Mouse (Mus musculus): ENCODE measurements around the gene Gli1.
"Not testable (repeated sequence)": the region's sequence is repeated elsewhere in the genome, so short reads cannot be mapped to it uniquely, and the experiment has no call there.

The Gli1 gene

GRCm38 (mm10) chr10:127322669-127323068, 19.1 kb downstream of the Gli1 start:
- DNase-seq (ENCODE audit: low read depth, low spot score) = peak; percentile 38

- peak; percentile 58 for DNase-seq (ENCODE audit: low read depth, low spot score)
Measured at GRCm38 (mm10) chr10:127322178-127322577, 19.6 kb downstream of the Gli1 start.

GRCm38 (mm10) chr10:127321621-127322020, 20.2 kb downstream of the Gli1 start, which contains the start of gene Arhgap9:
TSS of gene Arhgap9 (plus strand) at chr10:127321964.
- DNase-seq (ENCODE audit: low read depth, low spot score) = peak; percentile 71

- no peak for DNase-seq (ENCODE audit: low read depth, low spot score)
Measured at GRCm38 (mm10) chr10:127319969-127320368, 21.8 kb downstream of the Gli1 start.

- DNase-seq (ENCODE audit: low read depth, low spot score) = no peak
Measured at GRCm38 (mm10) chr10:127318009-127318408, 23.8 kb downstream of the Gli1 start.

- no peak for DNase-seq (ENCODE audit: low read depth, low spot score)
Measured at GRCm38 (mm10) chr10:127317277-127317676, 24.5 kb downstream of the Gli1 start.

- DNase-seq (ENCODE audit: low read depth, low spot score) = not testable (repeated sequence)
Measured at GRCm38 (mm10) chr10:127314950-127315349, 26.8 kb downstream of the Gli1 start.

- DNase-seq (ENCODE audit: low read depth, low spot score) = not testable (repeated sequence)
Measured at GRCm38 (mm10) chr10:127313516-127313915, 28.3 kb downstream of the Gli1 start.

- no peak for DNase-seq (ENCODE audit: low read depth, low spot score)
Measured at GRCm38 (mm10) chr10:127312858-127313257, 28.9 kb downstream of the Gli1 start.

- peak; percentile 90 for DNase-seq (ENCODE audit: low read depth, low spot score)
Measured at GRCm38 (mm10) chr10:127312356-127312676, 29.5 kb downstream of the Gli1 start.

GRCm38 (mm10) chr10:127311476-127312355, 30.1 kb downstream of the Gli1 start, which contains the start of gene Mars:
TSS of gene Mars (minus strand) at chr10:127311786.
- peak; percentile 95 for DNase-seq (ENCODE audit: low read depth, low spot score)

- DNase-seq (ENCODE audit: low read depth, low spot score) = peak; percentile 62
Measured at GRCm38 (mm10) chr10:127310523-127311475, 31.0 kb downstream of the Gli1 start.

GRCm38 (mm10) chr10:127309167-127309566, 32.6 kb downstream of the Gli1 start:
- not testable (repeated sequence) for DNase-seq (ENCODE audit: low read depth, low spot score)

GRCm38 (mm10) chr10:127303136-127303535, 38.6 kb downstream of the Gli1 start:
- DNase-seq (ENCODE audit: low read depth, low spot score) = no peak

- no peak for DNase-seq (ENCODE audit: low read depth, low spot score)
Measured at GRCm38 (mm10) chr10:127300361-127300760, 41.4 kb downstream of the Gli1 start.

- DNase-seq (ENCODE audit: low read depth, low spot score) = no peak
Measured at GRCm38 (mm10) chr10:127297015-127297871, 44.5 kb downstream of the Gli1 start.

GRCm38 (mm10) chr10:127295986-127296794, 45.6 kb downstream of the Gli1 start:
- no peak for DNase-seq (ENCODE audit: low read depth, low spot score)

GRCm38 (mm10) chr10:127294895-127295510, 46.8 kb downstream of the Gli1 start:
- no peak for DNase-seq (ENCODE audit: low read depth, low spot score)

GRCm38 (mm10) chr10:127293590-127294113, 48.1 kb downstream of the Gli1 start:
- DNase-seq (ENCODE audit: low read depth, low spot score) = no peak
